Mouse (Mus musculus) heart, postnatal 0 days (tissue): ENCODE data around the gene Fsd1. TPM values are rescaled to one million over a fixed set of nuclear protein-coding genes. Genes with fewer than 3 reads are reported as not detected.

Experiments
- ATAC-seq: fragments of 200-750 bp; cut with Nextera tagmentation; 2 replicates; pipeline ENCODE4 v1.8.0; 2017; ENCODE audit warnings: low read depth, moderate number of reproducible peaks, moderate library complexity; ENCODE audit not compliant: insufficient read depth
- DNase-seq: peaks from one replicate; pipeline ENCODE4 v3.0.0-alpha.2; 2016; ENCODE audit warnings: low spot score
- H3K27ac ChIP-seq: fragments of 300-500 bp; sonication (generic); 2 replicates; pipeline ENCODE4 v1.5.1; 2014; ENCODE audit warnings: low read depth, mild to moderate bottlenecking
- H3K27me3 ChIP-seq: fragments of 300-500 bp; sonication (generic); 2 replicates; pipeline ENCODE4 v1.6.1; 2014; ENCODE audit warnings: low read length, mixed read lengths; ENCODE audit not compliant: control insufficient read depth, insufficient read depth
- H3K36me3 ChIP-seq: fragments of 300-500 bp; sonication (generic); replicated peaks from 2 replicates; pipeline ENCODE4 v1.6.1; 2014; ENCODE audit warnings: low read length, mixed read lengths; ENCODE audit not compliant: control insufficient read depth, insufficient read depth
- H3K4me1 ChIP-seq: fragments of 300-500 bp; sonication (generic); 2 replicates; pipeline ENCODE4 v1.6.1; 2014; ENCODE audit warnings: antibody characterized with exemption; ENCODE audit not compliant: control insufficient read depth, insufficient read depth
- H3K4me2 ChIP-seq: fragments of 300-500 bp; sonication (generic); 2 replicates; pipeline ENCODE4 v1.6.1; 2014; ENCODE audit warnings: low read depth, mild to moderate bottlenecking, low read length, moderate library complexity
- H3K4me3 ChIP-seq: fragments of 300-500 bp; sonication (generic); 2 replicates; pipeline ENCODE4 v1.5.1; 2014; ENCODE audit warnings: low read depth, low read length
- H3K9ac ChIP-seq: fragments of 300-500 bp; sonication (generic); replicated peaks from 2 replicates; pipeline ENCODE4 v1.6.1; 2014; ENCODE audit warnings: low read depth, low read length, mixed read lengths
- H3K9me3 ChIP-seq: fragments of 300-500 bp; sonication (generic); replicated peaks from 2 replicates; pipeline ENCODE4 v1.6.1; 2016; ENCODE audit warnings: low read length; ENCODE audit not compliant: control insufficient read depth
- CTCF ChIP-seq: IDR thresholded peaks from 2 replicates; pipeline ENCODE4 v1.5.1; 2016; ENCODE audit warnings: antibody characterized with exemption, control low read depth, low read depth
- EP300 ChIP-seq: IDR thresholded peaks from 2 replicates; pipeline ENCODE4 v1.6.1; 2016; ENCODE audit warnings: antibody characterized with exemption, low read depth
- WGBS: fragments of 180-500 bp; shearing (Covaris S2); extraction: QIAGEN DNeasy Blood & Tissue Kit; methylation state at CpG from one replicate; pipeline ENCODE4 v1.1.7; 2014; 5-methylcytosine and 5-hydroxymethylcytosine counted together
- polyA plus RNA-seq: library from polyadenylated mRNA; unstranded; fragments of >200 nt; fragmentation: Nextera tagmentation; extraction: Ambion mirVana; gene quantifications from 2 replicates; pipeline ENCODE4 v1.2.1, GENCODE M21; 2015
- total RNA-seq: library from RNA; depleted of rRNA; stranded (reverse); fragments of >200 nt; gene quantifications from 2 replicates; pipeline ENCODE4 v1.2.3, GENCODE M21; 2014; ENCODE audit warnings: low replicate concordance

The Fsd1 gene
- total and polyA plus RNA-seq, 2 experiments from 2014 or later, result 0.26 TPM; not detected in 1

DNA sequence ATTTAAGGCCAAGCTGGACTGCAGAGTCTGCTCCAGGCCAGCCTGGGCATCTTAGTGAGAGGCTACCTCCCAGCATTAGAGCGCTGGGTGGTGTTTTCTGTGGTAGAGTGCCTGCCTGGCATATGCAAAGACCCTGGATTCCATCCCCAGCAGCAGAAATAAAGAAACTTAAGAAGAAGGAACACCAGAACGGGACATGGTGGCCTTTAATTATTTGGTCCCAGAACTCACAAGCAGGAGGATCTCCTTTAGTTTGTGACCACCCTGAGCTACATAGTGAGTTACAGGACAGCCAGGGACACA is 27.8 kb upstream of the Fsd1 start:
- WGBS, result 22% methylated on average over 2 of the region's 2 CpGs
- Histone ChIP-seq H3K27ac (peak overlapping the region; percentile 95), H3K9ac (no peak overlapping the region; the same call in 1 of the 2 replicates), H3K9me3 (no peaks in the 10 kb centered on the region), H3K27me3 (peaks cover 21% of the 10 kb centered on the region; the same call in 1 of the 2 replicates), H3K36me3 (peaks cover 19% of the 10 kb centered on the region), H3K4me1 (peaks cover 4% of the 10 kb centered on the region; the same call in 1 of the 2 replicates), H3K4me3 (peak overlapping the region; percentile 55), H3K4me2 (peak overlapping the region; percentile 59)
- DNase-seq (no peak), ATAC-seq (no peak)
- no peak for TF ChIP-seq EP300
- TF ChIP-seq CTCF, result no peak

DNA sequence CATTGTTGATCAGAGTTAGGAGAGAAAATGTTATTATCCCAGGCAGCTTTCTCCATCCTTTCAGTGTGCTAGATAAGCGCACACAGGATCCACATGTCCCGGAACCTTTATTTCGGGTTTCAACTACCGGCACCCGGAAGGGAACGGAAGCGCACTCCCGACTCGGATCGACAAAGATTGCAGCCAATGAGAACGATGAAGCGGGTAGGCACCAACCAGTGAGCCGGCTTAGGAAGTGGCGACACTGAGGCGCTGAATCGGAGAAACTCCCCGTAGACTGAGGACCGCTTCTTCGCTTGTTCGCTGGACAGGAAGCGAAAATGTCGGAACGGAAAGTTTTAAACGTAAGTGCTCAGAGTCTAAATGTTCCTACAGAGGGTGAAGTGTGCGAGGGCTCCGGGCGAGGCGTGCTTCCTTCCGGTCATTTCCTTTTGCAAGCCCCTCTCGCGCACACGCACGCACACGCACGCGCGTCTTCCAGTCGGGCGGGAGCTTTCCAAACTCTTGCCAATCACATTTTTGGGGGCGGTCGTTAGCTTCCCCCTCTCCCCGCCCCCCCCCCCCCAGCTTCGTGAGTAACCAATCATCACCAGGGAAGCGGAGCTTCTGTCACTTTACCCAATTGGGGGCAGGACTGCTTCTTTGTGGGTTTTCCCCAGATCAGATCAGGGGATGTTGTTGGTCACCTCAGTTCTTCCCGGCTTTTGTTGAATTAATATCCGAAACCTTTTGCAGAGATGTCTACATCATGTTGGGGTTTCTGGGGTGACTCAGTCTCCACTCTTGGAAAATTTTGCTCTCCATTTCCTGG is 27.2 kb upstream of the Fsd1 start, which contains the start of gene Yju2:
Yju2 (plus strand) TSS at position 182 of the 811 bp plus-strand sequence.
- WGBS, result under 1% methylated on average over 44 of the region's 46 CpGs
- Histone ChIP-seq H3K9me3 (no peaks in the 10 kb centered on the region), H3K27ac (peak within 1 kb of the TSS; percentile 95), H3K4me2 (peak within 1 kb of the TSS; percentile 59), H3K4me1 (peaks cover 4% of the 10 kb centered on the region; the same call in 1 of the 2 replicates), H3K9ac (peak within 1 kb of the TSS; percentile 42), H3K27me3 (peaks cover 17% of the 10 kb centered on the region; the same call in 1 of the 2 replicates), H3K4me3 (peak within 1 kb of the TSS; percentile 55), H3K36me3 (peaks cover 24% of the 10 kb centered on the region)
- ATAC-seq (peak; percentile 94), DNase-seq (peak; percentile 96)
- peak; percentile 55; the same call in 1 of the 2 replicates for TF ChIP-seq EP300
- no peak for TF ChIP-seq CTCF

DNA sequence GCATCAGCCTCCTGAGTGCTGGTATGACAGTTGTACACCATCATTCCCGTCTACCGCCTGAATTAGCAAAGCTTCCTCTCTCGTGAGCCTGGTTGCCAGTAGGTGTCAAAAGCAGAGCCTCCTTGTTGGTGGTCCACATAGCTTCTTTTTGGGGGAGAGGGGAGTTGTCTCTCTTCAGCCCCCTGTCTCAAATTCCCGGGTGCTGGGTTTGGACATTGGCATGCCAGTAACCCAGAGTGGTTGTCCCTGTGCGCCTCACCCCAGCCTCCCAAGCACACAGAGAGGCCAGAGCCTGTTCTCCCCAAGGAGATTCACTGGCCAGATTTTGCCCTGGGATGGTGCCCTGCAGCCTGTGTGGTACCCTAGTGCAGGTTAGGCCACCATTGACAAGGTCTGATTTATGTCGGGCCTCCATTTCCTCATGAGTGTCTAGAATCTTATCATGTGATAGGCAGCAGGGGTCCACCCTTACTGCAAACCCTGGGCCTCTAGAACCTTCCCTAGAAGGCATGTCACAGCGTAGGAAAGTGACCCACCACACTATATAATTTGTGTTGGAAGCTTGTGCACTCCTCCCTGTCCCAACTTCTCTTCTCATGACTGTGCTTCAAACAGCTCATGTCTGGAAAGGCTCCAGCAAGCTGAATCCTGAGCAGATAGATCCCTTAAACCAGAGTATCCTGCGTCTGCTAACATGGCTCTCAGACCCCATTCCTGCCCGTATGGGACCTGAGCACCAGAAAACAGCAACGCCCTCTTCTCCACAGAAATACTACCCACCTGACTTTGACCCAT is 26.2 kb upstream of the Fsd1 start:
- no peak for DNase-seq
- Histone ChIP-seq H3K4me3 (peak overlapping the region; percentile 55), H3K9ac (no peak overlapping the region), H3K27ac (no peak overlapping the region), H3K36me3 (peaks cover 35% of the 10 kb centered on the region), H3K27me3 (peaks cover 13% of the 10 kb centered on the region; the same call in 1 of the 2 replicates), H3K9me3 (no peaks in the 10 kb centered on the region), H3K4me1 (peaks cover 4% of the 10 kb centered on the region; the same call in 1 of the 2 replicates), H3K4me2 (peak overlapping the region; percentile 59)
- ATAC-seq, result no peak
- TF ChIP-seq CTCF (no peak), EP300 (no peak)
- 70% methylated on average over 10 of the region's 10 CpGs for WGBS

DNA sequence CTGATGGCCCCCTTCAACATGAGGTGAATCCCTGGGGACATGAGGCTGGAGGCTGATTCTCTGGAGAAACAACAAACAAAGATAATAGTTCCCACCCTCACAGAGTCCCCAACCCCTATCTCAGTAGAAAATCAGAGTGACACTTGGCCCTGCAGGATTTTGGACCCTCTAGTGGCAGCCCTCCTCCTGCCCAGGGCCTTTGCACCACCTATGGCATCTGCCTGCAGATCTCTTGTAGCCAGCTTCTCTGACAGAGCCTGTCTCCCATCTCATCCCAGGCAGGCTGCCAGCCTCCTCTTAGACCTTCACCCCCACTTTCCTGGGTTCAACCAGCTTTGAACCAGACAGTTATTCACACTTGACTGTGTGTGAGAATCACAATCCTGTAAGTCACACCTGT is 25.5 kb upstream of the Fsd1 start:
- Histone ChIP-seq H3K4me3 (no peak overlapping the region), H3K27me3 (peaks cover 9% of the 10 kb centered on the region; the same call in 1 of the 2 replicates), H3K27ac (no peak overlapping the region), H3K9me3 (no peaks in the 10 kb centered on the region), H3K4me2 (no peak overlapping the region), H3K36me3 (peaks cover 40% of the 10 kb centered on the region), H3K4me1 (peaks cover 4% of the 10 kb centered on the region; the same call in 1 of the 2 replicates), H3K9ac (no peak overlapping the region)
- DNase-seq, result no peak
- no peak for ATAC-seq
- TF ChIP-seq CTCF (no peak), EP300 (no peak)

GRCm38 (mm10) chr17:55961631-55962030 is 24.7 kb upstream of the Fsd1 start:
- 91% methylated on average over 7 of the region's 7 CpGs for WGBS
- Histone ChIP-seq H3K9ac (no peak overlapping the region), H3K9me3 (no peaks in the 10 kb centered on the region), H3K36me3 (peaks cover 49% of the 10 kb centered on the region), H3K4me1 (peaks cover 4% of the 10 kb centered on the region; the same call in 1 of the 2 replicates), H3K27me3 (peaks cover under 1% of the 10 kb centered on the region; the same call in 1 of the 2 replicates), H3K27ac (no peak overlapping the region), H3K4me3 (no peak overlapping the region), H3K4me2 (no peak overlapping the region)
- DNase-seq (no peak), ATAC-seq (no peak)
- TF ChIP-seq CTCF, result no peak
- no peak for TF ChIP-seq EP300
